Mouse (Mus musculus): ENCODE data around the gene Tsnax. TPM values are rescaled to one million over a fixed set of nuclear protein-coding genes. Genes with fewer than 3 reads are reported as not detected.

Gene Tsnax
- 10 to 100 TPM; 71.1 to 80.4 TPM for total RNA-seq (2021)
- long read RNA-seq, experiment 1, transcript Tsnax-201 (6 exons, 2,391 nt) = major isoform, 213 of 242 reads
- long read RNA-seq, experiment 1, partial matches to known transcripts = 4 of 242 reads
- long read RNA-seq, experiment 1, other reads (novel, unspliced or antisense) = 22 of 242 reads
- long read RNA-seq, experiment 2, transcript Tsnax-201 (6 exons, 2,391 nt) = major isoform, 107 of 119 reads
- long read RNA-seq, experiment 2, partial matches to known transcripts = 3 of 119 reads
- long read RNA-seq, experiment 2, other reads (novel, unspliced or antisense) = 8 of 119 reads

DNA sequence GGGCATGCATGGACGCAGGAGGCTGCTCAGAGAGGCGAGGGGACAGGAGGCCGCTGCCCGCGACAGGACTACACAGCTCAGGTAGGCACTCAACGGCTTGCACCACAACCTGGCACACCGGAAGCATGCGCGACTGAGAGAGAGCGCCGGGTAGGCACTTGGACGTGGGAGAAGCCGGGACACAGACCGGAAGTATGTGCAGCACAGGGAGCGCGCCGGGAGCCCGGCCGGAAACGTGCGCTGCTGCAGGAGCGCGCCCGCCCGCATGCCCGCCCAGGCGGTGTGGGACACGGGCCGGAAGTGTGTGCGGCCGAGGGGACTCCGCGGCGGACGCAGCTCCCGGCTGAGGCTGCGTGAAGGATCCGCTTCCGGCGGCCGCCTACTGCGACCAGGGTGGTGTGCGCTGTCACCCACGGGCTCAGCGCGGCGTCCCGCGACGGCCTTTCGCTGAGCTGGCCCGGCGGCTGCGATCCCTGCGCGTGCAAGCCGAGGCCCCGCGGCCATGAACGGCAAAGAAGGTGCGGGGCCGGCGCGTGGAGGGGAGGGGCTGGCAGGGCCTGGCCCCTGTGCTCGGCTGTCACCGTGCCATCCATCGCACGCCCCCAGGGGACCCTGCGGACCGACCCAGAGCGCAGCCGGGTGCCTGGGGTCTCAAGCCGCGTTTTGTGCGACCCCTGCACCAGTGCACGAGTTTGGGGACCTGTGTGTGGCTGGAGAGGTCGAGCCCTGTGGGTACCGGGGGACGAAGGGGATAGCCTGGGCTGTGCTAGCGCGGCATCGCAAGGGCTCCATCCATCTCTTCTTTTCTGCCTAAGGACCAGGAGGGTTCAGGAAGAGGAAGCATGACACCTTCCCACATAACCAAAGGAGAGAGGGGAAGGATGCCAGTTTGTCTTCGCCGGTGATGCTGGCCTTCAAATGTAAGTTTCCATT, at the start of gene Tsnax:
Gene Tsnax (plus strand): TSS at position 303 of the 933 bp plus-strand sequence.
- DNase-seq = peak; percentile 95

DNA sequence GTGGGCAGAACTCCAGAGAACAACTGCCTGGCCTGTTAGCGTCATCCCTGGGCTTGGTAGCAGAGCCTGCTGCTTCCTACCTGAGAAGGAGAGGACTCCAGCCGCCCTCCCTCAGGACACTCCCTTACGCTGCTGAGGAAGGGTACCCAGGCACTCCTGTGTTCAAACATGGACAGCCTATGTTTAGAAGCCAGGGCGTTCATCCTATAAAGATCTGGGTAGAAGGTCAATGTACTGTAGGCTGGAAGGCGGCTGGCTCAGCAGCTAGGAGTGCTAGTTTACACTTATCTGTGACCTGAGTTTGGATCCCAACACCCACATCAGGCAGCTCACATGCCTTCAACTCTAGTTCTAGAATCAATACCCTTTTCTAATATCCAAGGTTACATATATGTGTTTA, 49.6 kb upstream of the Tsnax start:
- DNase-seq = no peak

DNA sequence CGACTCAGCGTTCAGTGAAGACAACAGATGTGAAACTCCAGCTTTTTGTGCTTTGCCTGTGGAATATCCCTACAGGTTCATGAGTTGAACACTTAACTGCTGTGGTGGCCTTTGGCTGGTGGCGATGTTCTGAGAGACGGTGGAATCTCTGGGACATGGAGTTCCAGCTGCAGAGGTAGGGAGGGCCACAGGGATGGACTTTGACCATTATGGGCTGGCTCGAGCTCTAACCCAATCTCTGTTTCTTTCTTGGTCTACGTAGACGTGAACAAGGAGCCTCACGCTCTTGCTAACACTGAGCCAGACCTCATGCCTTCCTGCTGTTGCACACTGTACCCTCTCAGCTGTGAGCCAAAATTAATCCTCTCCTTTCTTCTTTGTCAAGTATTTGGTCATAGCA, 47.8 kb upstream of the Tsnax start:
- no peak for DNase-seq

DNA sequence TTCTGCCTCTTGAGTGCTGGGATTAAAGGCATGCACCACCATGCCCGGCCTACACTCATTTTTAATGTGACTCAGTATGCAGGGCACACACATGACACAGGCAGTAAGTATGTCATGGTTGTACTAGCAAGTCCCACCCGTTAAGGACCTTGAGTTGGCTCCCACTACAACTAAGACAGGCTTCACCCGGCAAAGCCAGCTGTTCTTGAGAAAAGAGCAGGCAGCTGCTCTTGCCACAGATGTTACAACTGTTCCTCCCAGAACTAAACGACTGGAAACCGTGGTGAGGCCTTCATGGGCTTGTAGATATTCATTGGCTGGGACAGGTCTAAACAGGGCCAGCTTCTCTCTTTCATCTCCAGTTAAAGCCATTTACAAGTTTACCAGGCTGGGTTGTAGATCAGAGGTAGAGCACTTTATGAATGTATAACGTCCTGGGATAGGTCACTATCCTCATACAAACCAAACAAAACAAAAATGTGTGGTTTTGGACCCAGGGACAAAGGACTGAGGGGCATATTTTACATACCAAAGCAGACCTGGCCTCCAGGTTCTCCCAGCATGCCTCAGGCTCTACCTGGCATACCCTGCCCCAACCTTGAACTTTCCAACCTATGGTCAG, 42.4 kb upstream of the Tsnax start:
- no peak for DNase-seq

DNA sequence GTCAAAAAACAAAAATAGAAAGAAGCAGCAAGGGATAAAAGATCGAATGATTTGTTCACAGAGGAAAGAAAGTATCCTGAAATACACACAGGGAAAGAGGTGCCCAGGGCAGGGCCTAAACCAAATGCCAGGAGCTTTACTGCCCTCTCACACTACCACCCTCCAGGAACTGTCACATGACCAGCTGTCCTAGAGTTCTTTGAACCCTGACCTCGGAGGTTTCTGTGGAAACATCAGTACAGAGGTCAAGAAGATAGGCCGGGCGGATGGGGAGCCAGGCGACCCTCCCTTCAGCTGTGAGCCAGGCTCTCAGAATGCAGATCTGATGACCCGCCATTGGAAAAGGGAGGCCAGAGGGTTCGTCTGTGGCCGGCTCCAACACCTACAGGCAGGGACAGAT, 39.6 kb upstream of the Tsnax start:
- no peak for DNase-seq

DNA sequence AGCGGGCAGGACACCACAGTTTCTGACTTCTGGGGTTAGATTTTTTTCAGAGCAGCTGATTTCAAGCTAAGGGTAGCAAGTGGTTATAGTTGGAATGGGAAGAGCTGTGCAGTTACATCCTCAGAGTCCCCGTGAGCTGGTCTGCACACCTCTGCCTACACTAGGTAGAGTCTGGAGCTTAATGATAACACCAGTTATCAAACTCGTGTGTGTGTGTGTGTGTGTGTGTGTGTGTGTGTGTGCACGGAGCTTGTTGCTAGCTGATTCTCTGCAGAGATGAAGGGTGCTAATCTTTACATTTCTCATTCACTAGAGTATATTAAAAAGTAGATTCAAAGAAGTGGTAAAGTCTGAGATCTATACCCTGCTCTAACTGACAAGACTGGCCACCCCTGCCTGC, 38.5 kb upstream of the Tsnax start:
- DNase-seq = no peak

DNA sequence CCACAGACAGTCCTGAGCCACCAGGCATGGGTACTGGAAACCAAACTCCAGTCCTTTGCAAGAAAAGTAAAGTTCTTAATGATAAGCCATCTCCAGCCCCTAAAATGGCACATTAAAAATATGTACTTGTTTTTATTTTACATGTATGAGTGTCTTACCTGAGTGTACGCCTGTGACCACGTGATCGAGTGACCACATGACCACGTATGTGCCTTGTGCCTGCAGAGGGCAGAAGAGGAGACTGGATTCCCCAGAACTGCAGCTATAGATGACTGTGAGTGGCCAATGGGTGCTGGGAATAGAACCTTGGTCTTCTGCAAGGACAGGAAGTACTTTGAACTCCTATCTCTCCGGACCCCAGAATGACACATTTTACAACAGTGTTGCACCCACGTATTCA, 36.6 kb upstream of the Tsnax start:
- DNase-seq = no peak

DNA sequence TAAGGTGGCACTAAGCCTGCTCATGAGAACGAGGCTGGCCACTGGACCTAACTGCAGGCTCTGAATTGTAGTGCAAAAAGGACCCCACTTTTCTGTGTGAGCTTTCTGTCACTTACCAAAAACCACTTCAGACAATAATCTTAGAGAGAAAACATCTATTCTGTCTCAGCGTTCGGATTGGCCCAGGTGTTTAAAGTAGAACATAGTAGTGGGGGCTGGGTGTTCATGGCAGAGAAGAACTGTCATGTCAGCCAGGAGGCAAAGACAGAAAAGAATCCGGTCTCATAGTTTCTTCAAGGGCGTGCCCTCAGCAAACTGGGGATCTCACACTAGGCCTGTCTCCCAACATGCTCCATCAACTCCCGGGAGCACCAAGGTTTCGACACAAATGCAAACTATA, 34.8 kb upstream of the Tsnax start:
- no peak for DNase-seq

DNA sequence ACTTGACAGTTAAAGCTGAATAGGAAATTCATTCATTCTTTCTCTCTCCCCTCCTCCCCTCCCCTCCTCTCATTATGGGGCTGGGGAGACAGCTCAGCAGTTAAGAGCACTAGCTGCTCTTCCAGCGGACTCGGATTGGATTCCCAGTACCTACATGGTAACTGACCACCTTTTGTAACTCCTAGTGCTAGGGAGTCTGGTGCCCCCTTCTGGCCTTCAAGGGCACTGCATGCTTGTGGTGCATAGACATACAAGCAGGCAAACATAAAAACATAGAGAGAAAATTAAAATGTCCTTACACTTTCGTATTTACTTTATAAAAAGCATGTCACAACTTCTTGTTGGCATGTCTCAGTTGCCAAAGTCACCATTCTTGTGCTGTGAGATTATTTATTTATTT, 32.8 kb upstream of the Tsnax start:
- DNase-seq = no peak

DNA sequence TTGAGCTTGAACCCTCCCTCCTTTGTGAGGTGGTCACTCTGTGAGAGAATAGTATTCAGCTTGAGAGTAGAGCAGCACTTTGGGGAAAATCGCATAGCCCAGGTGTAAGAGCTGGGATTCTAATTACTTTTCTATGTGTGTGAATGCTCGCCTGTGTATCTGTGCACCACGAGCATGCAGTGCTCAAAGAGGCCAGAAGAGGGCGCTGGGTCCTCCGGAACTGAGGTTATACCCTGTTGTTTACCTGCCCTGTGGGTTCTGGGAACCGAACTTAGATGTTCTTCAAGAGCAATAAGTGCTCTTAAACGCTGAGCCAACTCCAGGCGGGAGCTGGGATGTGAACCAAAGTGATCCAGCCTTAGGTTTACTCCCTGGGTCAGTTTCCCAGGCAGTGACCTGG, 32.0 kb upstream of the Tsnax start:
- no peak for DNase-seq

DNA sequence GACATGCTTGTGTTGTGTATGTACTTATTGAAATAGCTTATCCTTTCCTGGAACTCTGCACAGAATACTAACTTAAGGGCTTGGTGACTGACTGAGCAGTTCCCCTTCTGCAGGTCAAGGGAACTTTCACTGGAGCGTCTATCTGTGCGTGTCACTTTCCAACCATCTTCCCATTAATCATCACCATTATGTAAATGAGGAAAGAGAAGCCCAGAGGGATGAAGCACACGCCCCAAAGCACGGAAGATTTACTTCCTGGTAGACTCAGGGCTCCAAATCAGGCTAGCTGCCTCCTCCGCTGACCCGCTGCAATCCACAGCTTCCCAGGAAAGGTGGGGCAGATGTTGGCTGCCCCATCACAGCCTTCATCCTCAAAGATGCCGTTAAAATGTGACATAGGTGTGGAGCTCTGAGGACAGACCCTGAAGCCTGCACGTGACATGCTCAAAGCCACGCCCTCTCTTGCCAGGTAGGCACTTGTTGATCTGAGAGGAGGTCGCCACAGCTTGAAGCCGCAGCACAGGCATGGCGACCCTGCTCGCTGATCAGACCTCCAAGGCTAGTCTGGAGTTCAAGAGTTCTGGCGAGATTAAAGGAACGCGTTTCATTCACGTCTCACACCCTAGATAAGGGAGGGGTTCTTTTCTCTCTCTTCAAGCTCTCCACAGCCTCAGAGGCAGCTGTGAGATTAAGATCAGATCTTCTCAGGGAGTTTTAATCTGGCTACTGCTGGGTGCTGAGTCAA, 21.7 kb upstream of the Tsnax start:
- DNase-seq = no peak

DNA sequence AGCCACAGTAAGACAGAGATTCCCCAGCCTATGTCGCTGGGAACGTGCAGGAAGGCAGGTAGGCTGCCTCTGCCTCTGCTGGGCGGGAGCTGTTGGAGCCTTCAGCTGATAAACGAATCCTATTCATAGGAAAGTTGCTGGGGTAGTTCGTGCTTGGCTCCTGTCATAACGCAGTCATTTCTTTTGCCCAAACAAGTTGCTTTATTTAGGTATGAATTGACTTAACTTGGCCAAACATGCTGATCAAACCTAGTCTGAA, 21.2 kb upstream of the Tsnax start:
- no peak for DNase-seq

DNA sequence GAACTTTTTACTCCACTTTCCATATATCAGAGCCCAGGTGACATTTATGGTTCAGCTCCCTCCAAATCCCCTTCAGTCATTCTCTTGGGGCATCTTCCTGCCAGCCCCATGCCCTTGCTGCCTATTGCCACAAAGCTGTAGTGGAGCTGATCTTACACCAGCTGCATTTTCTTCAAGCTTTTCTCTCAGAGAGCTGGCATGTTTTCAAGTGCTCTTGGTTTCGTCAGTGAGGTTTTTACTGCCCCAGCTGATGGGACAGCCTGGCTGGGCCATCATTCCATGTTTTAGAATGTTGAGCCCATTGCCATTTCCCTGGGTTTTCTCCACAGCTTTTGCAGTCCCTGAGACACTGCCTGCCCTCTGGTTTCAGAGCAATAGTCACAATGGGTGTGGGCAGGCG, 17.0 kb upstream of the Tsnax start:
- DNase-seq = no peak

DNA sequence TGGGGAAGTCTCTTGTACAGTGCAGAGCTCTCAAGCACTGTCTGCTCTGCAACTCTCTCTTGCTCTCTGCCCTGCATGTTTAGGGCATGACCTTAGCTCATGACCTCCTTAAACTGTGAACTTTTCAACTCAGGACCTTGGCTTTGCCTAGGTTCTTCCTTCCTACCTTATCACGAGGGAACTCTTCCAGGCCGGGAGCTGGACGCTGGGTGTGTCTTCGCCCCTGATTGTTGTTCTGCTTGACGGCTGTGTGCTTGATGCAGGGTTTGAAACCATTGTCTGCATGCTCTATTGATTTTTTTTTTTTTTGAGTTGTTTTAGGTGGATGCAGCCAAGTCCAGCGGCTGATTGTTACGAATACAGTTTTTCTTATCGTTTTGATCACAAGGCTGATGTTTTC, 11.3 kb downstream of the Tsnax start:
- DNase-seq = no peak

DNA sequence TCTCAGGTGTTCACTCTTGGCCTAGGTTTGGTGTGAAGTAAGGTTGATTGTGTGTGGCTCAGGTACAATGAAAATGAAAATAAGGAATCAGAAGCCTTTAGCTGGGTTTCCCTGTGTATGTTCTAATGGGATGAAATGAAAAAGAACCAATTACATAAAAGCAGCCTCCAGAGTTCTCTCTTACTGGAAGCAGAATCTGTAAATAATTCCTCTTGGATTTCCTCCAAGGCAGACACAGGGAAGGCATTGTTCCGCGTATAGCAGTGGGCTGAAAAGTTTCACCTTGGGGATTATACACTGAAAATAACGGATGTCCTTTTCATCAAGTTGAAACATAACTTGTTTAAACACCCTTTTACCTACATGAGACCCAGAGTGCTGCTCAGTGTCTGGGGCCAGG, 14.4 kb downstream of the Tsnax start:
- no peak for DNase-seq

DNA sequence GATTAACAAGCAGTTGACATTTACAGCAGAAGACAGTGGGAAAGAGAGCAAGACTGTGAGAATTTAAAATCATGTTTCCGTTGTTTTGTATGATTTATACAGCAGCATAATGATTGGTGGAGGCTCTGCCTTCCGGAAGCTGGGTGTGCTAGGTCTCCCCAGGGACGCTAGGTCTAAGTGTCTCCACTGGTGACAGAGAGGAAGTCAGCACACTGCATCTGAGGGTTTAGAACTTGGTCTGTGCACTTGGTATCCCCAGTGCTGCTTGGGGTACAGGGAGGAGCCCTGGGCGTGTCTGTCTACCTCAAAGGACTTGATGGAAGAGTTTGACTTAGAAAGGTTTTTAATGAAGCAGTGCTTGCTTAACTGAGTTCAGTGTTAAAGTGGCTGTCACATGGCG, 16.0 kb downstream of the Tsnax start:
- no peak for DNase-seq

DNA sequence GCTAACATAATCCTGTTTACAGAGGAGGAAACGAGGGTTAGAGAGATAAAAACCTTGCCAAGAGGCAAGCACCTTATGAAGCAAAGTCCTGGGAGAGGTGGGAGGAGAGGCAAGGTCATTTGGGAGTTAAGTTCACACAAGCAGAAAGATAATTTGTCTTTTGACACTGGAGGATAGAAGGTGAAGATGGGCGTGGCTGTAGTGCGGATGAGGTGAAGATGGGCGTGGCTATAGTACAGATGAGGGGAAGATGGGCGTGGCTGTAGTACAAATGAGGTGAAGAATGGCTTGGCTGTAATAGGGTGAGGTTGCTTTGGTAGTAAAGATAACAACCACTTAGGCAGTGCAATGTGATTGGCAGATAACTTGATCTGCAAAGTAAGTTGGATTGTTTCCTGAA, 18.5 kb downstream of the Tsnax start:
- DNase-seq = no peak

DNA sequence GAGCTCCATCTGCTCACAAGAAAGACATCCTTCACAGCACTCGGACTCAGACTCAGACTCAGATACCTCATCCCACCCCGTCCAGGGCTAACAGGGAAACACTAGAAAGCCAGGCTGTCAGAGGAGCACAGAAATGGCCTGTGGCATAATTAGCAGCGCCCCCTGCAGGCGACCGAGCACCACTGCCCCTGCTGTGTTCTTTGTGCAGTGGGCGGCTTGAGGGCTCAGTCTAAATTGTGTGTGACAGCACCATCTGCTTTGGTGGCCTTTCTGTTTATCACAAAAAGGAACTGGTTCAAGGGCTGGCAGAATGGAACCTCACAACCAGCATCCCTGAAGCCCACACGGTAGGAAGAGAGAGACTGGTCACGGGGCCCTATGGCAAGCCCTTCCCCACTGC, 21.9 kb downstream of the Tsnax start:
- DNase-seq = peak; percentile 83

DNA sequence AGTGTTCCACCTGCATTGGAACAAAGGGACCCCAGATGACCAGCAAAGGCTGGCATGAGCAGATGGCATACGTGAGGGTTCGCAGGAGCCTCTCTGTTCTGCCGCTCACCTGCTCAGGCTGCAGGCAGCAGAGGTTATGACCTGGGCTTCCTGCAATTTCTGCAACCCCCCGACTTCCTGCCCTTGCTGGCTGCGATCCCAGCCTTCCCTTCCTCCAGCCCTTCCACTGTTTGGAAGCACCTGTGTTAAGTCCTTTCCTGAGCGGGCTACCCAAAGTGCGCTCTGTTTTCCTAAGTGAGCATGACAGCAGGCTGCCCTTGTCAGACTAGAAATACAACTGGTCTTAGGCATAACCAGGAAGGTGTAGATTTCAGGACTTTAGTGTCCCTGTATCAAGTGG, 24.3 kb downstream of the Tsnax start:
- DNase-seq = peak; percentile 34

DNA sequence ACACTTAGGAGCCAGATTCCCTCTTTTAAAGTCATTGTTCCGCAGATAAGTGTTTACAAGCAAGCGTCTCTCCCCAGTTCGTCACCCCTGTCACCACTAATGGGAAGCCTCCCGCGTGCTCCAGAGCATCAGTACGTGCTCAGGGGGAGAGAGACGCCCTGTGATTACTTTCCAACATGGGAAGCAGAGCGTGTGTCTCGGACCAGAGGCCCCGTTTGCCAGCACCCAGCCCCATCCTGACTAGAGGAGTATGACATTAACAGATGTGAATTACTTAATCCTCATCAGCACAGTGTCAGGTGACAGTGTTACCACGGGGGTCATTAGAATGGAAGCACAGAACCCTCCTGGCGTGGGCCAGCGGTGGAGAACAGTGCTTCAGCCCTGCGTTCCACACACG, 25.9 kb downstream of the Tsnax start:
- no peak for DNase-seq

DNA sequence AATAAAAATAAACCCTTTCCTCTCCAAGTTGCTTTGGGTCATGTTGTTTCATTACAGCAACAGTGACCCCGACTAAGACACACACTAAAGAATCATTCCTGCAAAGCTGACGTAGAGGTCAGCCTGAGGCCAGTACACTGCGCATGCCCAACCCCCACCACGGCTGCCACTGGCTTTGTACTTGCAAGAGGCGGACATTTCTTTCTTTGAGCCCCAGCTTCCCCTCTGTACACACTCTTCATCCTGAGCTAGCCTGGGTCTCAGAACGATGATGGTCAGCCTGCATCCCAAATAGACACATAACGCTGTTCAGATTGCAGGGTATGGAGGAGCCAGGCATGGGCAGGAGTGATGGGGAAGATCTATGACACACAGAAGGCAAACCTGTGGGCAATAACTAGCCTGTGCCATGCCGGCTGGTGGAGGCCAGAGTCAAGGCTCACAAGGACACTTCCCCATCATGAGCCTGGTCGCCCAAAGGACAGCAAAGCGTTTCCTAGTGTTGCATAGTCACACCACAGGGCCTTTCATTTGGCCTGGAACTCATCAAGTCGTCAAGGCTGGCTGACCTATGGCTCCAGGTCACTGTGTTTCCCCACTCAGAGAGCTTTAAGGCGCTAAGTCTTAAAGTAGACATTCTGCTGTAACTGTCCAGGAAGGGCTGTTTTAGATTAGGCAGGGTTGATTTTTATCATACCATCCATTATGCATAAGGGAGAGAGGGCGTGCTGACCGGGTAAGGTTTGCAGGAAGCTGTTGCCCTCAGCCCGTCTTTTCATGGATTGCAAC, 28.0 kb downstream of the Tsnax start:
- no peak for DNase-seq

DNA sequence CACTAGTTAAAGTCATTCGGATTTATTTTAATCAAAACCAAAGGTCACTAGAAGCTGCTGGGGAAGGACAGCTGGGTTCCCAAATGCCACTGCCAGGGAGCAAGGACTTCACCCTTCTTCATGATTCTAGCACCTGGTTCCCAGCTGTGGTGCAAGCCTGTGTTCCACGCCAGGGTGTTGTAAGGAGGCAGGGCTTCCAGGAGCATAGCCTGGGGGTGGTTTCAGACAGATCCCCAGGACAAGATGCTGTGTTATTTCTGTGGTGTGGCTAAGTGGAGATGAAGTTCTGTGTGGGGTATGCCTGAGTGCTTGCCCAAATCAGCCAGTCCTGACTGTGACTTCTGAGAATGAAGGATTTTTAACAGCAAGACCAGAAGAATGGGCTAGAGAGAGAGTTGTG, 28.7 kb downstream of the Tsnax start:
- DNase-seq = peak; percentile 28

Measured in adrenal gland, postnatal 10 days (tissue).